Mouse (Mus musculus) testis, adult 2 months (tissue): ENCODE data around the gene Dpp6. TPM values are rescaled to one million over a fixed set of nuclear protein-coding genes. Genes with fewer than 3 reads are reported as not detected.

Experiments
- H3K27ac ChIP-seq: fragments of 200-500 bp; 2 replicates; pipeline ENCODE4 v1.5.1; 2012; ENCODE audit warnings: low read depth, low read length; ENCODE audit not compliant: control insufficient read depth, insufficient read depth
- H3K27me3 ChIP-seq: fragments of 200-500 bp; 2 replicates; pipeline ENCODE4 v1.6.1; 2012; ENCODE audit warnings: mild to moderate bottlenecking, low read length, moderate library complexity; ENCODE audit not compliant: control insufficient read depth, insufficient read depth
- H3K36me3 ChIP-seq: fragments of 200-500 bp; 2 replicates; pipeline ENCODE4 v1.6.1; 2012; ENCODE audit warnings: mild to moderate bottlenecking, low read length; ENCODE audit not compliant: control insufficient read depth, insufficient read depth
- H3K4me1 ChIP-seq: fragments of 200-500 bp; 2 replicates; pipeline ENCODE4 v1.6.1; 2012; ENCODE audit warnings: low read length; ENCODE audit not compliant: control insufficient read depth, insufficient read depth
- H3K4me3 ChIP-seq: fragments of 200-500 bp; 2 replicates; pipeline ENCODE4 v1.5.1; 2012; ENCODE audit warnings: low read depth, mild to moderate bottlenecking, low read length, moderate library complexity, mixed read lengths; ENCODE audit not compliant: control insufficient read depth
- CTCF ChIP-seq: fragments of 200-500 bp; IDR thresholded peaks from 2 replicates; pipeline ENCODE4 v1.5.1; 2012; ENCODE audit warnings: low read depth, mild to moderate bottlenecking, inconsistent platforms, low read length, moderate library complexity; ENCODE audit not compliant: control insufficient read depth, insufficient read depth, insufficient replicate concordance
- POLR2A ChIP-seq: fragments of 200-500 bp; IDR thresholded peaks from 2 replicates; pipeline ENCODE4 v1.6.1; 2012; ENCODE audit warnings: low read depth, mild to moderate bottlenecking, inconsistent platforms, low read length, moderate library complexity; ENCODE audit not compliant: control insufficient read depth
- polyA plus RNA-seq: library from polyadenylated mRNA; depleted of rRNA; stranded (reverse); fragments of >200 nt; gene quantifications from 2 replicates; pipeline ENCODE4 v1.2.3, GENCODE M21; 2012; rRNA removed

The Dpp6 gene
- polyA plus RNA-seq: 8.3 and 9.4 TPM in 2 replicates

- Histone ChIP-seq H3K36me3 (no peaks in the 10 kb centered on the region), H3K4me1 (peaks cover 5% of the 10 kb centered on the region), H3K27me3 (no peaks in the 10 kb centered on the region), H3K27ac (no peak within 1 kb of the TSS), H3K4me3 (no peak within 1 kb of the TSS)
- TF ChIP-seq CTCF (no peak), POLR2A (no peak)
Observed at GRCm38 (mm10) chr5:26816975-26817941, at the start of gene Dpp6. Dpp6 (plus strand) TSS chr5:26817203.

GRCm38 (mm10) chr5:26783955-26784354 lies 33.0 kb upstream of the Dpp6 start:
- no peak overlapping the region for H3K4me3 ChIP-seq
- TF ChIP-seq CTCF (no peak), POLR2A (no peak)

GRCm38 (mm10) chr5:26795524-26795923 lies 21.5 kb upstream of the Dpp6 start:
- no peaks in the 10 kb centered on the region for H3K36me3 ChIP-seq
- H3K27me3 ChIP-seq: no peaks in the 10 kb centered on the region
- no peak overlapping the region for H3K27ac ChIP-seq
- no peak overlapping the region for H3K4me3 ChIP-seq
- TF ChIP-seq CTCF (no peak), POLR2A (no peak)
- no peaks in the 10 kb centered on the region for H3K4me1 ChIP-seq

More at GRCm38 (mm10) chr5:26783955-26784354, 33.0 kb upstream of the Dpp6 start:
- Histone ChIP-seq H3K27ac (no peak overlapping the region), H3K27me3 (no peaks in the 10 kb centered on the region), H3K36me3 (no peaks in the 10 kb centered on the region), H3K4me1 (no peaks in the 10 kb centered on the region; the same call in none of the 2 replicates)

GRCm38 (mm10) chr5:26835972-26836371 lies 19.0 kb downstream of the Dpp6 start:
- Histone ChIP-seq H3K27ac (no peak overlapping the region), H3K4me1 (no peaks in the 10 kb centered on the region), H3K27me3 (no peaks in the 10 kb centered on the region), H3K4me3 (no peak overlapping the region), H3K36me3 (no peaks in the 10 kb centered on the region)
- TF ChIP-seq CTCF (no peak), POLR2A (no peak)

GRCm38 (mm10) chr5:26841151-26841550 lies 24.1 kb downstream of the Dpp6 start:
- H3K36me3 ChIP-seq: no peaks in the 10 kb centered on the region
- no peak for TF ChIP-seq CTCF
- no peak for TF ChIP-seq POLR2A
- H3K27me3 ChIP-seq: no peaks in the 10 kb centered on the region
- H3K4me3 ChIP-seq: no peak overlapping the region
- no peak overlapping the region for H3K27ac ChIP-seq
- H3K4me1 ChIP-seq: no peaks in the 10 kb centered on the region

GRCm38 (mm10) chr5:26854746-26855145 lies 37.7 kb downstream of the Dpp6 start:
- Histone ChIP-seq H3K36me3 (no peaks in the 10 kb centered on the region), H3K27ac (no peak overlapping the region), H3K27me3 (no peaks in the 10 kb centered on the region), H3K4me1 (no peaks in the 10 kb centered on the region), H3K4me3 (no peak overlapping the region)
- TF ChIP-seq POLR2A (no peak), CTCF (no peak)

GRCm38 (mm10) chr5:26875449-26875848 lies 58.4 kb downstream of the Dpp6 start:
- Histone ChIP-seq H3K36me3 (no peaks in the 10 kb centered on the region), H3K27me3 (no peaks in the 10 kb centered on the region), H3K4me3 (no peak overlapping the region), H3K4me1 (no peaks in the 10 kb centered on the region), H3K27ac (no peak overlapping the region)
- TF ChIP-seq POLR2A: no peak
- TF ChIP-seq CTCF: no peak
